Comparison of ENCODE assay signal across 22 mouse cellular contexts in the genomic region with DNA sequence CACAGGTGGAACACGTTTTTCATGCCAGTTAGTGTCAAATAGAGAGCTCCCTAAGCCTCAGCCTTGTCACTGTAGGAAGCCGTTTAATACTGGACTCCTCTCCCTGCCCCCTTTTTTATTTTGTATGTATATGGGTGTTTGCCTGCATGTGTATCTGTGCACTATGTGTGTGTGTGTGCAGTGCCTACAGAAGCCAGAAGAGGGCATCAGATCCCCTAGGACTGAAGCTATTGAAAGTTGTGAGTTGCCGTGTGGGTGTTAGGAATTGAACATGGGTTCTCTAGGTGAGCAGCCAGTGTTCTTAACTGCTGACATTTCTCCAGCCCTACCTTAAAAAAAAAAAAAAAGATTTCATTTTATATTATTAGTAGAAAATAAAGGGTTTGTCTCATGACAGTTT. TPM values are rescaled to one million over a fixed set of nuclear protein-coding genes. Genes with fewer than 3 reads are reported as not detected.
A peak's percentile ranks its signal among the peaks of the same experiment; 100 is the strongest.
DNase-seq lines count a peak whose midpoint lies in the region; ATAC-seq and TF ChIP-seq lines count a peak whose summit lies in the region.
"Had no signal": no experiment of that assay in that cellular context is flagged by ENCODE, and none has a peak within 500 bp of the region (broad histone marks: within the 10 kb centered on the region; RNA-seq: fewer than 3 reads in every experiment).

No protein-coding gene starts in this region.

- H3K27ac ChIP-seq in hindbrain, postnatal 0 days = no peak overlapping the region
- H3K27ac ChIP-seq in hindbrain, embryonic 16.5 days (ENCODE audit: low read depth, low read length) = no peak overlapping the region
- no peak overlapping the region for H3K27ac ChIP-seq in lung, embryonic 14.5 days (ENCODE audit: low read depth)
- H3K27ac ChIP-seq: embryonic facial prominence, embryonic 12.5 days; forebrain, embryonic 13.5 days; liver, embryonic 13.5 days; midbrain, embryonic 15.5 days had no signal

- H3K9me3 ChIP-seq in hindbrain, postnatal 0 days (ENCODE audit: low read length) = no peaks in the 10 kb centered on the region
- H3K9me3 ChIP-seq in hindbrain, embryonic 16.5 days (ENCODE audit: control insufficient read depth, low read length) = no peaks in the 10 kb centered on the region
- no peaks in the 10 kb centered on the region for H3K9me3 ChIP-seq in lung, embryonic 14.5 days (ENCODE audit: low read depth, low read length)
- no peaks in the 10 kb centered on the region for H3K9me3 ChIP-seq in E14TG2a.4 (ENCODE audit: low read length)
- H3K9me3 ChIP-seq: embryonic facial prominence, embryonic 12.5 days; forebrain, embryonic 13.5 days; liver, embryonic 13.5 days; midbrain, embryonic 15.5 days had no signal

- H3K27me3 ChIP-seq in hindbrain, postnatal 0 days (ENCODE audit: insufficient read depth, low read length) = no peaks in the 10 kb centered on the region
- no peaks in the 10 kb centered on the region for H3K27me3 ChIP-seq in hindbrain, embryonic 16.5 days (replicated peaks; ENCODE audit: control insufficient read depth, insufficient read depth, low read length)
- H3K27me3 ChIP-seq in lung, embryonic 14.5 days (ENCODE audit: insufficient read depth, low read length) = no peaks in the 10 kb centered on the region
- peaks cover 22% of the 10 kb centered on the region for H3K27me3 ChIP-seq in E14TG2a.4 (ENCODE audit: insufficient read depth, low read length)
- H3K27me3 ChIP-seq: embryonic facial prominence, embryonic 12.5 days; forebrain, embryonic 13.5 days; liver, embryonic 13.5 days; midbrain, embryonic 15.5 days had no signal

- no peak overlapping the region for H3K9ac ChIP-seq in hindbrain, postnatal 0 days (replicated peaks; ENCODE audit: low read length)
- no peak overlapping the region for H3K9ac ChIP-seq in hindbrain, embryonic 16.5 days (ENCODE audit: low read depth, low read length)
- no peak overlapping the region for H3K9ac ChIP-seq in lung, embryonic 14.5 days
- H3K9ac ChIP-seq: embryonic facial prominence, embryonic 12.5 days; forebrain, embryonic 13.5 days; liver, embryonic 13.5 days; midbrain, embryonic 15.5 days had no signal

- H3K4me2 ChIP-seq in hindbrain, postnatal 0 days (ENCODE audit: low read depth, low read length) = no peak overlapping the region
- no peak overlapping the region for H3K4me2 ChIP-seq in hindbrain, embryonic 16.5 days (ENCODE audit: low read length)
- no peak overlapping the region for H3K4me2 ChIP-seq in lung, embryonic 14.5 days
- H3K4me2 ChIP-seq: embryonic facial prominence, embryonic 12.5 days; forebrain, embryonic 13.5 days; heart, embryonic 11.5 days; liver, embryonic 13.5 days; midbrain, embryonic 15.5 days had no signal

- WGBS in hindbrain, postnatal 0 days = 88% methylated on average over 3 of the region's 3 CpGs
- WGBS in hindbrain, embryonic 16.5 days = 90% methylated on average over 3 of the region's 3 CpGs
- 79% methylated on average over 3 of the region's 3 CpGs for WGBS in lung, embryonic 14.5 days
- 87% methylated on average over 3 of the region's 3 CpGs for WGBS in lung, adult 2 months

- peaks cover 9% of the 10 kb centered on the region for H3K4me1 ChIP-seq in hindbrain, postnatal 0 days (ENCODE audit: insufficient read depth, low read length)
- peaks cover 12% of the 10 kb centered on the region for H3K4me1 ChIP-seq in hindbrain, embryonic 16.5 days (ENCODE audit: control insufficient read depth, insufficient read depth, low read depth, low read length)
- no peaks in the 10 kb centered on the region for H3K4me1 ChIP-seq in lung, embryonic 14.5 days (ENCODE audit: insufficient read depth)
- H3K4me1 ChIP-seq in lung, adult 2 months (ENCODE audit: control insufficient read depth, insufficient read depth, low read length) = peaks cover 4% of the 10 kb centered on the region
- H3K4me1 ChIP-seq in E14TG2a.4 (replicated peaks; ENCODE audit: low read depth, low read length) = no peaks in the 10 kb centered on the region
- H3K4me1 ChIP-seq: embryonic facial prominence, embryonic 12.5 days had no signal

- ATAC-seq in hindbrain, postnatal 0 days = no peak
- ATAC-seq in hindbrain, embryonic 16.5 days = no peak
- ATAC-seq in lung, embryonic 14.5 days (ENCODE audit: insufficient read depth) = no peak
- ATAC-seq: forebrain, embryonic 13.5 days; midbrain, embryonic 15.5 days had no signal

- no peak for TF ChIP-seq POLR2A in lung, adult 2 months (IDR thresholded peaks at IDR 0.05; ENCODE audit: borderline replicate concordance, extremely low read depth, low read depth, low read length)

- TF ChIP-seq CTCF in hindbrain, postnatal 0 days (IDR thresholded peaks at IDR 0.05; ENCODE audit: low read depth) = peak; percentile 43; the same call in 1 of the 2 replicates
- peak; percentile 22; the same call in 1 of the 2 replicates for TF ChIP-seq CTCF in lung, embryonic 14.5 days (IDR thresholded peaks at IDR 0.05; ENCODE audit: low read depth)
- no peak for TF ChIP-seq CTCF in lung, adult 2 months (IDR thresholded peaks at IDR 0.05; ENCODE audit: insufficient read depth, low read length)
- peak; percentile 71 for TF ChIP-seq CTCF in E14TG2a.4 (conservative IDR thresholded peaks at IDR 0.05; ENCODE audit: low read length)

- no peak for DNase-seq in hindbrain, postnatal 0 days (ENCODE audit: low spot score)
- no peak for DNase-seq in lung, embryonic 14.5 days
- no peak for DNase-seq in lung, adult 2 months
- DNase-seq in R1 (ENCODE audit: low read depth, low spot score) = peak; percentile 53
- DNase-seq in ovary, postnatal 14 days (ENCODE audit: low spot score) = no peak
- DNase-seq in thymus, postnatal 10 days (ENCODE audit: low spot score in 2 of 2) = no peak
- DNase-seq: cerebellum, adult 9-10 months; heart, postnatal 14 days; kidney, adult 8-10 months; kidney, postnatal 25 days; layer of hippocampus, adult 9-11 months; liver, embryonic 13.5 days; right cerebral cortex, adult 18-20 months; thymus, postnatal 4 days had no signal

- no peaks in the 10 kb centered on the region for H3K36me3 ChIP-seq in hindbrain, postnatal 0 days (ENCODE audit: insufficient read depth, low read length)
- no peaks in the 10 kb centered on the region for H3K36me3 ChIP-seq in hindbrain, embryonic 16.5 days (ENCODE audit: control insufficient read depth, insufficient read depth, low read length)
- H3K36me3 ChIP-seq in lung, embryonic 14.5 days (ENCODE audit: insufficient read depth) = no peaks in the 10 kb centered on the region
- H3K36me3 ChIP-seq in E14TG2a.4 (ENCODE audit: insufficient read depth, low read length) = no peaks in the 10 kb centered on the region
- H3K36me3 ChIP-seq: embryonic facial prominence, embryonic 12.5 days; liver, embryonic 13.5 days; midbrain, embryonic 15.5 days had no signal

- no peak overlapping the region for H3K4me3 ChIP-seq in hindbrain, postnatal 0 days (ENCODE audit: low read length)
- no peak overlapping the region for H3K4me3 ChIP-seq in hindbrain, embryonic 16.5 days (ENCODE audit: low read length)
- H3K4me3 ChIP-seq in lung, embryonic 14.5 days (ENCODE audit: low read depth, low read length) = no peak overlapping the region
- H3K4me3 ChIP-seq in lung, adult 2 months (replicated peaks; ENCODE audit: extremely low read depth, low read depth, low read length) = no peak overlapping the region
- H3K4me3 ChIP-seq in E14TG2a.4 (replicated peaks; ENCODE audit: low read length) = no peak overlapping the region
- H3K4me3 ChIP-seq: embryonic facial prominence, embryonic 12.5 days; erythroblast, embryonic 14.5 days; forebrain, embryonic 13.5 days; liver, embryonic 13.5 days; megakaryocyte, embryonic 14.5 days; midbrain, embryonic 15.5 days had no signal

RNA-seq across cellular contexts. Expression of gene Smpd3, which starts 38.1 kb away (rescaled TPM):
- 88.3 and 96.1 TPM in 2 replicates for total RNA-seq in hindbrain, postnatal 0 days (2014; rRNA removed)
- polyA plus RNA-seq in hindbrain, postnatal 0 days (2015; fragmentation: Nextera tagmentation; extraction: Ambion mirVana) = 51.6 and 58.2 TPM in 2 replicates
- 55.0 and 63.4 TPM in 2 replicates for polyA plus RNA-seq in hindbrain, embryonic 16.5 days (2015; fragmentation: Nextera tagmentation; extraction: Ambion mirVana)
- 0.57 and 0.93 TPM in 2 replicates for polyA plus RNA-seq in lung, embryonic 14.5 days (2014; fragmentation: Nextera tagmentation; extraction: Ambion mirVana)
- 3.3 and 7.6 TPM in 2 replicates for polyA plus RNA-seq in lung, adult 2 months (2012; rRNA removed)
- polyA plus RNA-seq: erythroblast, embryonic 14.5 days had no signal
